Mouse (Mus musculus) stomach, embryonic 16.5 days (tissue): ENCODE data around the gene Snx3. TPM values are rescaled to one million over a fixed set of nuclear protein-coding genes. Genes with fewer than 3 reads are reported as not detected.

Experiments used
- ATAC-seq: fragments of 200-750 bp; cut with Nextera tagmentation; 2 replicates; pipeline ENCODE4 v1.8.0; 2017; ENCODE audit warnings: moderate number of reproducible peaks, moderate TSS enrichment; ENCODE audit not compliant: insufficient read depth, low FRiP score
- H3K27ac ChIP-seq: fragments of 300-500 bp; sonication (generic); 2 replicates; pipeline ENCODE4 v1.5.1; 2014; ENCODE audit warnings: low read length
- H3K27me3 ChIP-seq: fragments of 300-500 bp; sonication (generic); 2 replicates; pipeline ENCODE4 v1.6.1; 2014; ENCODE audit warnings: low read length, control low read depth, mixed read lengths; ENCODE audit not compliant: control insufficient read depth, insufficient read depth
- H3K36me3 ChIP-seq: fragments of 300-500 bp; sonication (generic); 2 replicates; pipeline ENCODE4 v1.6.1; 2014; ENCODE audit warnings: low read length; ENCODE audit not compliant: control insufficient read depth, insufficient read depth
- H3K4me1 ChIP-seq: fragments of 300-500 bp; sonication (generic); 2 replicates; pipeline ENCODE4 v1.6.1; 2014; ENCODE audit warnings: low read length, control low read depth, mixed read lengths; ENCODE audit not compliant: control insufficient read depth, insufficient read depth
- H3K4me2 ChIP-seq: fragments of 300-500 bp; sonication (generic); 2 replicates; pipeline ENCODE4 v1.6.1; 2014; ENCODE audit warnings: low read depth, low read length, mixed read lengths
- H3K4me3 ChIP-seq: fragments of 300-500 bp; sonication (generic); replicated peaks from 2 replicates; pipeline ENCODE4 v1.5.1; 2014; ENCODE audit warnings: mild to moderate bottlenecking, low read length
- H3K9ac ChIP-seq: fragments of 300-500 bp; sonication (generic); 2 replicates; pipeline ENCODE4 v1.6.1; 2014; ENCODE audit warnings: low read length
- H3K9me3 ChIP-seq: fragments of 300-500 bp; sonication (generic); replicated peaks from 2 replicates; pipeline ENCODE4 v1.6.1; 2016; ENCODE audit warnings: low read length, control low read depth; ENCODE audit not compliant: control insufficient read depth
- WGBS: fragments of 180-500 bp; shearing (Covaris S2); extraction: QIAGEN DNeasy Blood & Tissue Kit; methylation state at CpG from one replicate; pipeline ENCODE4 v1.1.7; 2014; 5-methylcytosine and 5-hydroxymethylcytosine counted together
- polyA plus RNA-seq: library from polyadenylated mRNA; unstranded; fragments of >200 nt; fragmentation: Nextera tagmentation; extraction: Ambion mirVana; gene quantifications from 2 replicates; pipeline ENCODE4 v1.2.1, GENCODE M21; 2015

The Snx3 gene
- polyA plus RNA-seq, 1 experiment from 2014 or later, result 350 TPM

DNA sequence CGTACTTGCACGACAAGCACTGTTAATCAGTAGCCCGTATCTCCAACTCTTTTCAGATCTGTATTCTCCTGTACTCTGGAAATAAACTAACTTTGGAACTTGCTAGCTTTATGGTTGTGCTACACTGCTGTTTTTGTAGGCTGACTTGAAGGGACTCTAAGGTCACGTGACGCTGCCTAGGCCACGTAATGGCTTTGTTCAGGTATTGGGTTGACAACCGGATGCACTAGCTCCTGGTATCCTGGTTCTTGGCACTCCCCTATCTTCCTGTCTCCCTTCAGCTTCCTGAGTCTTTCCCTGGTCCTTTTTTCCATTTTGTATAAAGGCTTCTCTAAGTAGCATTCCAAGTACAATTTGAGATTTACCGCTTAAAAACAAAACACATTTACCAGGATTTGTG is 1.2 kb upstream of the Snx3 start:
- H3K4me3 ChIP-seq, result no peak overlapping the region
- H3K9me3 ChIP-seq, result no peaks in the 10 kb centered on the region
- H3K27ac ChIP-seq, result peak overlapping the region; percentile 100
- H3K4me2 ChIP-seq, result no peak overlapping the region
- ATAC-seq, result no peak
- WGBS, result 85% methylated on average over 8 of the region's 8 CpGs
- H3K27me3 ChIP-seq, result no peaks in the 10 kb centered on the region
- H3K9ac ChIP-seq, result no peak overlapping the region
- H3K36me3 ChIP-seq, result no peaks in the 10 kb centered on the region
- H3K4me1 ChIP-seq, result no peaks in the 10 kb centered on the region; the same call in 1 of the 2 replicates

DNA sequence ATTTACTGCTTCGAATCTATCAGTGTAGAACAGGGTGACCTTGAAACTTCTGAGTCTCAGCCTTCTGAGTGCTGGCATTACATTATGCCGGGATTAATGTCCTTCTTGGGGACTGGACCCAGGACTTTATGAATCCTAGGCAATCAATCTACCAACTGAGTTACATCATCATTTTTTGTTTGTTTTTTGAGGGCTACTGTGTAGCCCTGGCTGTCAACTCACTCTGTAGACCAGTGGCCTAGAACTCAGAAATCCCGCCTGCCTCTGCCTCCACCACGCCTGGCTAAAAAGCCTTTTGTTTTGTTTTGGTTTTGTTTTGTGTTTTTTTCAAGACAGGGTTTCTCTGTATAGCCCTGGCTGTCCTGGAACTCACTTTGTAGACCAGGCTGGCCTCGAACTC is 669 bp upstream of the Snx3 start:
- peak overlapping the region; percentile 100 for H3K27ac ChIP-seq
- H3K9me3 ChIP-seq, result no peaks in the 10 kb centered on the region
- no peaks in the 10 kb centered on the region for H3K27me3 ChIP-seq
- 75% methylated on average over 5 of the region's 5 CpGs for WGBS
- H3K4me2 ChIP-seq, result peak overlapping the region; percentile 41
- H3K36me3 ChIP-seq, result no peaks in the 10 kb centered on the region
- no peak for ATAC-seq
- H3K4me3 ChIP-seq, result peak overlapping the region; percentile 98
- H3K4me1 ChIP-seq, result no peaks in the 10 kb centered on the region; the same call in 1 of the 2 replicates
- peak overlapping the region; percentile 62 for H3K9ac ChIP-seq

DNA sequence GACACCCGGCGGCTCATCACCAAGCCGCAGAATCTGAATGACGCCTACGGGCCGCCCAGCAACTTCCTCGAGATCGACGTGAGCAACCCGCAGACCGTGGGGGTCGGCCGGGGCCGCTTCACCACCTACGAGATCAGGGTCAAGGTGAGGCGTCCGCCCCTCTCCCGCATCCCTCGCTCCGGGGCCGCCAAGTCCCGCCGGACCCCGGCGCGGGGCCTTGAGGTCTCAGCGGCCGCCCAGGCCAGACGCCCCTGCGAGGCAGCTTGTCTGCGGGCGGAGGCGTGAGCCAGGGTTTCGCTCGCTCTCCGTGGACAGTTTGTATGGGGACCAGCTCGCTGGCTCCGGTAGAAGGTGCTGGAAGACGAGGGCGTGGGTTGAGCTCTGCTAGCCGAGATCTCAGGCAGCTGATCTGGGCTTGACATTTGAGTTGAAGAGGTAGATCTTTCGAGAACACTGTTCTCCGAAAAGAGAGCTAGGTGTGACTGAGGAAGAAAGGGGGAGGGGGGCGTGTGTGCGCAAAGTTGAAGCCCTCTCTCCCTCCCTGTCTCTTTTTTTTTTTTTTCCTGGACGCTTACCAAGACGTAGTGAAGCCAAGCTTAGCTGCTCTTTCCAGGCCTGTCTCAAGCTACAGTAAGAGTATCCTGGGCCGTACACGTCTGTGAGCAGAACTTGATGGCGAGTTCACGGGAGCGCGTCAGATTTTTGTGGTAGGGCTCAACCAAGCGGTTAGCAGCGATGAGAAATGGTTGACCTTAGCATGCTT is 700 bp downstream of the Snx3 start:
- peak overlapping the region; percentile 98 for H3K4me3 ChIP-seq
- peak; percentile 9 for ATAC-seq
- peak overlapping the region; percentile 100 for H3K27ac ChIP-seq
- H3K9me3 ChIP-seq, result no peaks in the 10 kb centered on the region
- H3K36me3 ChIP-seq, result no peaks in the 10 kb centered on the region
- no peaks in the 10 kb centered on the region for H3K27me3 ChIP-seq
- under 1% methylated on average over 52 of the region's 55 CpGs for WGBS
- H3K9ac ChIP-seq, result peak overlapping the region; percentile 99
- H3K4me1 ChIP-seq, result no peaks in the 10 kb centered on the region; the same call in 1 of the 2 replicates
- H3K4me2 ChIP-seq, result peak overlapping the region; percentile 76

- no peaks in the 10 kb centered on the region for H3K9me3 ChIP-seq
- H3K4me1 ChIP-seq, result no peaks in the 10 kb centered on the region; the same call in 1 of the 2 replicates
- H3K27me3 ChIP-seq, result no peaks in the 10 kb centered on the region
- H3K36me3 ChIP-seq, result no peaks in the 10 kb centered on the region
- H3K9ac ChIP-seq, result no peak overlapping the region
- 84% methylated on average over 10 of the region's 10 CpGs for WGBS
- H3K4me3 ChIP-seq, result no peak overlapping the region
- H3K4me2 ChIP-seq, result 0 out of 2 replicates have a peak overlapping the region, but pooled peaks have one; percentile 76
- no peak for ATAC-seq
- H3K27ac ChIP-seq, result no peak overlapping the region
Measured at GRCm38 (mm10) chr10:42504096-42504710, 2.4 kb downstream of the Snx3 start.

GRCm38 (mm10) chr10:42510141-42510540 is 8.3 kb downstream of the Snx3 start:
- Histone ChIP-seq H3K27me3 (no peaks in the 10 kb centered on the region), H3K36me3 (0 out of 2 replicates have a peak, but pooled peaks cover 6% of the 10 kb centered on the region), H3K4me2 (no peak overlapping the region), H3K9ac (no peak overlapping the region), H3K4me1 (no peaks in the 10 kb centered on the region), H3K4me3 (no peak overlapping the region), H3K9me3 (no peaks in the 10 kb centered on the region), H3K27ac (no peak overlapping the region)
- ATAC-seq, result no peak
- WGBS, result 87% methylated on average over 6 of the region's 6 CpGs

DNA sequence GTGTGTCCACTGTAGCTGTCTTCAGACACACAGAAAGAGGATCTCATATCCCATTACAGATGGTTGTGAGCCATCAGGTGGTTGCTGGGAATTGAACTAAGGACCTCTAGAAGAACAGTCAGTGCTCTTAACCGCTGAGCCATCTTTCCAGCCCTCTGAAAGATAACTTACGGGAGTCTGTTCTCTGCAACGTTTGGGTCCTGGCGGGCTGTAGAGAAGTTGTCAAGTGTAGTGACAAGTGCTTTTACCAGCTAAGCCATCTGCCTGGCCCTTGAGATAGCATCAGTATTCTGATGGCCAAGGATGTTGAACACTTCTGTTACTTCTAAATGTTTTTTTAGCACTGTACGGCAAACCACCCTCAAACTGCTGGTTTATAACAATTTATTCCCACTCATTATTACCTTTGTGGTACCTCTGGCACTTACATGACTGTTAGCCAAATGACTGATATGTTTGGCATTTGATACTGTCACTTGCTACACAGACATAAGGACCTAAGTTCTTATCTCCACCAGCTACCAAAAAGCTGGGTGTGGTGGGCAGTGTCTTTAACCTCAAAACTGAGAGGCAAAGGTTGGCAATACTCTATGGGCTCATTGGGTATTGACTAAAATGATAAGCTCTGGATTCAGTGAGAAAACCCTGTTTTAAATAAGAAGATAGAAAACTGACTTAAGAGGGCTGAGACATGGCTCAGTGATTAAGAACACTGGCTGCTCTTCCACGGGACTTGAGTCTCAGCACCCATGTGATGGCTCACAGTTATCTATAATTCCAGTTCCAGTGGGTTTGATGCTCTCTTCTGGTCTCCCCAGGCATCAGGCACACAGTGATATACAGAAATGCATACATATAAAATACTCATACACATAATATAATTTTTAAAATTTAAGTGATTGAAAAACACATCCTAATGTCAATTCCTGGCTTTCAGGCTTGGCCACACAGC is 9.6 kb downstream of the Snx3 start:
- Histone ChIP-seq H3K4me1 (no peaks in the 10 kb centered on the region), H3K27ac (no peak overlapping the region), H3K36me3 (0 out of 2 replicates have a peak, but pooled peaks cover 6% of the 10 kb centered on the region), H3K4me3 (no peak overlapping the region), H3K9me3 (no peaks in the 10 kb centered on the region), H3K9ac (no peak overlapping the region), H3K27me3 (no peaks in the 10 kb centered on the region), H3K4me2 (no peak overlapping the region)
- 83% methylated on average over 6 of the region's 6 CpGs for WGBS
- ATAC-seq, result no peak

- Histone ChIP-seq H3K4me1 (no peaks in the 10 kb centered on the region), H3K4me2 (no peak overlapping the region), H3K27ac (no peak overlapping the region), H3K9me3 (no peaks in the 10 kb centered on the region), H3K36me3 (0 out of 2 replicates have a peak, but pooled peaks cover 6% of the 10 kb centered on the region), H3K4me3 (no peak overlapping the region), H3K27me3 (no peaks in the 10 kb centered on the region), H3K9ac (no peak overlapping the region)
- no peak for ATAC-seq
Measured at GRCm38 (mm10) chr10:42514125-42514524, 12.3 kb downstream of the Snx3 start.

DNA sequence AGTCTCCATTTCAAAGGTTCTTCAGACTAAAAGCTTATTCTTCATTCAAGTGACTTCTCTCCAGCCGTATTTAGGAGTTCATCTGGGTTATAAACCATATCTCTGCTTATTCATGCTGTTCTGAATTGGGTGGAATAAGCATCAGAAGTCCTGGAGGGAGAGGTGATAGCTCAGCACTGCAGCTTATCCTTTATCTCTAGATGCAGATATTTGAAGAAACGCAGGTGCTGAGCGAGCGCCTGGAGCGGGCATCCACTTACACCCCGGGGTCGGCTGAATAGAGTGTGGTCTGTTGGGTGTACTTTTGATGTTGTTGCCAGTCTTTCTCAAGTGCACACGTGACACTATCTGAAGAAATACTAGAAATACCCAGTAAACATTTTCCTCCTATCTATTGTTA is 16.5 kb downstream of the Snx3 start:
- no peak for ATAC-seq
- Histone ChIP-seq H3K9ac (no peak overlapping the region), H3K36me3 (no peaks in the 10 kb centered on the region)

More for the DNA sequence above, 16.5 kb downstream of the Snx3 start:
- Histone ChIP-seq H3K4me3 (no peak overlapping the region), H3K27ac (no peak overlapping the region), H3K9me3 (no peaks in the 10 kb centered on the region), H3K4me1 (peaks cover 7% of the 10 kb centered on the region), H3K27me3 (no peaks in the 10 kb centered on the region), H3K4me2 (no peak overlapping the region)
- 83% methylated on average over 8 of the region's 8 CpGs for WGBS
